In the genomic region with DNA sequence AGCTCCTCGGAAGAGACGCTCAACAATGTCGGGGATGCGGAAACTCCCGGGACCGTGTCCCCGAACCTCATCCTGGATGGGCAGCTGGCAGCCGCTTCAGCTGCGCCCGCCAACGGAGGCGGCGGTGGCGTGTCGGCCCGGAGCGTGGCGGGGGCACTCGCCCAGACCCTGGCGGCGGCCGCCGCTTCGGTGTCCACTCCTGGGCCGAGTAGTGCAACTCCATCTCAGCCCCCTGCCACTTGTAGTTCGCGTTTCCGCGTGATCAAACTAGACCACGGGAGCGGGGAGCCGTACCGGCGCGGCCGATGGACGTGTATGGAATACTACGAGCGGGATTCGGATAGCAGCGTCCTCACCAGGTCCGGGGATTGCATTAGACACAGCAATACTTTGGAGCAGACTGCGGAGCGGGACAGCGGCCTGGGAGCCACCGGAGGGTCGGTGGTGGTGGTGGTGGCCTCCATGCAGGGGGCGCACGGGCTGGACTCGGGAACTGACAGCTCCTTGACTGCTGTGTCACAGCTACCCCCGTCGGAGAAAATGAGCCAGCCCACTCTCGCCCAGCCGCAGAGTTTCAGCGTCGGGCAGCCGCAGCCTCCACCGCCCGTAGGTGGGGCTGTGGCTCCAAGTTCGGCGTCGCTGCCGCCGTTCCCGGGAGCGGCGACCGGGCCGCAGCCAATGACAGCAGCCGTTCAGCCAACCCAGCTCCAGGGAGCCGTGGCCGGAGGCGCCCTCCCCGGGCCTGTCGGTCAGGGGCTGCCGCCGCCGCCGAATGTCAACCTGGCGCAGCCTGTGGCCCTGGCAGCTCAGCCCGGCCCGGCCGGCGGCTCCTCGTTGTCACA, we compare ENCODE assay signal across 8 mouse cellular contexts. TPM values are rescaled to one million over a fixed set of nuclear protein-coding genes. Genes with fewer than 3 reads are reported as not detected.
DNase-seq lines count a peak whose midpoint lies in the region; ATAC-seq and TF ChIP-seq lines count a peak whose summit lies in the region.

No protein-coding gene starts in this region.

- under 1% methylated on average over 80 of the region's 85 CpGs for WGBS in forebrain, embryonic 15.5 days
- WGBS in lung, embryonic 15.5 days: under 1% methylated on average over 80 of the region's 85 CpGs
- WGBS in olfactory bulb, adult 2 months: under 1% methylated on average over 85 of the region's 85 CpGs
- WGBS in thymus, adult 2 months: under 1% methylated on average over 85 of the region's 85 CpGs

- TF ChIP-seq CTCF in olfactory bulb, adult 2 months (IDR thresholded peaks at IDR 0.05; ENCODE audit: insufficient read depth, low read depth, low read length): peak; percentile 31; the same call in 1 of the 2 replicates
- TF ChIP-seq CTCF in thymus, adult 2 months (IDR thresholded peaks at IDR 0.05; ENCODE audit: borderline replicate concordance, control insufficient read depth, extremely low read depth, insufficient read depth, low read length, poor library complexity): peak; percentile 57; the same call in 1 of the 2 replicates

- H3K4me3 ChIP-seq in forebrain, embryonic 15.5 days: peak overlapping the region; percentile 73
- H3K4me3 ChIP-seq in lung, embryonic 15.5 days: peak overlapping the region; percentile 96
- H3K4me3 ChIP-seq in olfactory bulb, adult 2 months (ENCODE audit: insufficient read depth, low read depth, low read length): peak overlapping the region; percentile 93
- peak overlapping the region; percentile 91 for H3K4me3 ChIP-seq in thymus, adult 2 months (ENCODE audit: control insufficient read depth, insufficient read depth, low read length)

- no peaks in the 10 kb centered on the region for H3K9me3 ChIP-seq in forebrain, embryonic 15.5 days
- no peaks in the 10 kb centered on the region for H3K9me3 ChIP-seq in lung, embryonic 15.5 days

- H3K4me2 ChIP-seq in forebrain, embryonic 15.5 days (replicated peaks): peak overlapping the region; percentile 83
- H3K4me2 ChIP-seq in lung, embryonic 15.5 days: peak overlapping the region; percentile 86

- no peaks in the 10 kb centered on the region for H3K27me3 ChIP-seq in forebrain, embryonic 15.5 days
- H3K27me3 ChIP-seq in lung, embryonic 15.5 days: no peaks in the 10 kb centered on the region
- H3K27me3 ChIP-seq in thymus, adult 2 months (ENCODE audit: control insufficient read depth, insufficient read depth, low read length): no peaks in the 10 kb centered on the region

- intact Hi-C loops in heart, postnatal 25 days (cut with DNase I): loop anchor here (2.0 to 10.0 kb wide), 8 partner anchors 36 to 571 kb away; a partner anchor contains a TSS

- H3K27ac ChIP-seq in forebrain, embryonic 15.5 days (replicated peaks): peak overlapping the region; percentile 98
- peak overlapping the region; percentile 100 for H3K27ac ChIP-seq in lung, embryonic 15.5 days
- H3K27ac ChIP-seq in olfactory bulb, adult 2 months (ENCODE audit: insufficient read depth, low read depth, low read length): peak overlapping the region; percentile 57
- no peak overlapping the region for H3K27ac ChIP-seq in thymus, adult 2 months (ENCODE audit: control insufficient read depth, insufficient read depth, low read length)

- H3K9ac ChIP-seq in forebrain, embryonic 15.5 days (replicated peaks): peak overlapping the region; percentile 85
- peak overlapping the region; percentile 98 for H3K9ac ChIP-seq in lung, embryonic 15.5 days

- DNase-seq in ES-CJ7 (ENCODE audit: low read depth, low spot score): peak; percentile 51
- DNase-seq in cerebellum, adult 11 months: peak; percentile 70
- DNase-seq in heart, postnatal 25 days (ENCODE audit: low spot score): peak; percentile 71
- peak; percentile 66 to 75 for DNase-seq in layer of hippocampus, adult 8-10 months (ENCODE audit: low spot score in 2 of 2)
- DNase-seq in thymus, adult 2 months: peak; percentile 81

- H3K4me1 ChIP-seq in forebrain, embryonic 15.5 days: peaks cover 32% of the 10 kb centered on the region
- H3K4me1 ChIP-seq in lung, embryonic 15.5 days: 0 out of 2 replicates have a peak, but pooled peaks cover 4% of the 10 kb centered on the region
- no peaks in the 10 kb centered on the region for H3K4me1 ChIP-seq in olfactory bulb, adult 2 months (ENCODE audit: control insufficient read depth, insufficient read depth, low read length)
- no peaks in the 10 kb centered on the region for H3K4me1 ChIP-seq in thymus, adult 2 months (replicated peaks; ENCODE audit: control insufficient read depth, insufficient read depth, low read length)

- ATAC-seq in forebrain, embryonic 15.5 days (replicated peaks): peak; percentile 73
- peak; percentile 77 for ATAC-seq in lung, embryonic 15.5 days (ENCODE audit: borderline replicate concordance, extremely low read depth, low FRiP score, low TSS enrichment)

- no peak for TF ChIP-seq POLR2A in olfactory bulb, adult 2 months (IDR thresholded peaks at IDR 0.05; ENCODE audit: insufficient read depth, low read depth, low read length)
- TF ChIP-seq POLR2A in thymus, adult 2 months (IDR thresholded peaks at IDR 0.05; ENCODE audit: control insufficient read depth, extremely low read depth, insufficient read depth, low read length, poor library complexity): no peak

- no peaks in the 10 kb centered on the region for H3K36me3 ChIP-seq in forebrain, embryonic 15.5 days
- no peaks in the 10 kb centered on the region for H3K36me3 ChIP-seq in lung, embryonic 15.5 days
- no peaks in the 10 kb centered on the region for H3K36me3 ChIP-seq in thymus, adult 2 months (ENCODE audit: control insufficient read depth, insufficient read depth, low read length)

RNA-seq across cellular contexts. Expression of a gene that starts 1.6 kb away (rescaled TPM):
- polyA plus RNA-seq in forebrain, embryonic 15.5 days (2015; fragmentation: Nextera tagmentation; extraction: Ambion mirVana): 8.9 and 9.7 TPM in 2 replicates
- 10 to 100 TPM; 23.1 to 25.1 TPM for total RNA-seq in heart, postnatal 25 days (2021)
- total RNA-seq in layer of hippocampus, adult 8-10 months (2022): 10 to 100 TPM; 38.3 to 39.8 (median 39.0) TPM
- 9.1 and 9.2 TPM in 2 replicates for polyA plus RNA-seq in lung, embryonic 15.5 days (2015; fragmentation: Nextera tagmentation; extraction: Ambion mirVana)
- polyA plus RNA-seq in olfactory bulb, adult 2 months (2012; ENCODE audit: insufficient read depth, insufficient read length, low replicate concordance, missing spikeins): not detected in 2 replicates
- polyA plus RNA-seq in thymus, adult 2 months (2012; rRNA removed): 21.4 and 29.7 TPM in 2 replicates
